Mouse (Mus musculus) heart, postnatal 10 days (tissue): ENCODE measurements around the gene Tenm3. TPM values are rescaled to one million over a fixed set of nuclear protein-coding genes. Genes with fewer than 3 reads are reported as not detected.
A peak's percentile ranks its signal among the peaks of the same experiment; 100 is the strongest.

Experiments used
- DNase-seq, 2 experiments: peaks; one replicate each; pipeline ENCODE4 v3.0.0; 2021
- intact Hi-C: fragments of 180-260 bp; cut with DNase I; formaldehyde crosslinking; loops from one replicate; pipeline ENCODE4 v1.15.1; 2025
- total RNA-seq, 2 experiments: library from RNA; stranded (reverse); gene quantifications; 2 replicates each; pipeline ENCODE4 v1.2.3; 2021

Gene Tenm3
- 1 to 10 TPM; 8.3 to 8.7 TPM for total RNA-seq

GRCm38 (mm10) chr8:48843931-48844285 lies at the start of gene Tenm3:
Gene Tenm3, minus strand, starts transcription at chr8:48843951.
- intact Hi-C loops = loop anchor here (5.0 to 10.0 kb wide), 2 partner anchors 152 to 289 kb away; no protein-coding TSS in a partner anchor
- DNase-seq = no peak

GRCm38 (mm10) chr8:48890216-48890765 lies 46.5 kb upstream of the Tenm3 start:
- intact Hi-C loops = no loop called here
- DNase-seq = no peak

- intact Hi-C loops = no loop called here
Measured at GRCm38 (mm10) chr8:48884270-48884669, 40.5 kb upstream of the Tenm3 start.

GRCm38 (mm10) chr8:48880585-48880984 lies 36.8 kb upstream of the Tenm3 start:
- intact Hi-C loops = no loop called here
- no peak for DNase-seq

More at GRCm38 (mm10) chr8:48884270-48884669, 40.5 kb upstream of the Tenm3 start:
- no peak for DNase-seq

- no peak for DNase-seq
- intact Hi-C loops = no loop called here
Measured at GRCm38 (mm10) chr8:48865972-48866371, 22.2 kb upstream of the Tenm3 start.

- intact Hi-C loops = no loop called here
- DNase-seq = no peak
Measured at GRCm38 (mm10) chr8:48865485-48865884, 21.7 kb upstream of the Tenm3 start.

- no peak for DNase-seq
- intact Hi-C loops = no loop called here
Measured at GRCm38 (mm10) chr8:48850223-48851010, 6.7 kb upstream of the Tenm3 start.

GRCm38 (mm10) chr8:48849091-48849616 lies 5.4 kb upstream of the Tenm3 start:
- intact Hi-C loops = loop anchor here (10.0 kb wide), 1 partner anchor 294 kb away; no protein-coding TSS in a partner anchor
- no peak for DNase-seq

- DNase-seq = no peak
- intact Hi-C loops = loop anchor here (5.0 to 10.0 kb wide), 2 partner anchors 153 to 290 kb away; no protein-coding TSS in a partner anchor
Measured at GRCm38 (mm10) chr8:48844961-48845360, 1.2 kb upstream of the Tenm3 start.

GRCm38 (mm10) chr8:48844370-48844905 lies 687 bp upstream of the Tenm3 start:
- intact Hi-C loops = loop anchor here (5.0 to 10.0 kb wide), 2 partner anchors 152 to 290 kb away; no protein-coding TSS in a partner anchor
- DNase-seq = peak; percentile 3 to 7

GRCm38 (mm10) chr8:48842991-48843930 lies 490 bp downstream of the Tenm3 start:
- intact Hi-C loops = loop anchor here (5.0 to 10.0 kb wide), 2 partner anchors 151 to 288 kb away; no protein-coding TSS in a partner anchor
- DNase-seq = peak; percentile 53 to 56

- intact Hi-C loops = loop anchor here (5.0 to 10.0 kb wide), 2 partner anchors 150 to 288 kb away; no protein-coding TSS in a partner anchor
Measured at GRCm38 (mm10) chr8:48842516-48842990, 1.2 kb downstream of the Tenm3 start.

GRCm38 (mm10) chr8:48842035-48842434 lies 1.7 kb downstream of the Tenm3 start:
- no peak for DNase-seq
- intact Hi-C loops = loop anchor here (5.0 to 10.0 kb wide), 2 partner anchors 150 to 287 kb away; no protein-coding TSS in a partner anchor

More at GRCm38 (mm10) chr8:48842516-48842990, 1.2 kb downstream of the Tenm3 start:
- peak in 1 of 2 experiments; percentile 37 for DNase-seq

GRCm38 (mm10) chr8:48835745-48836144 lies 8.0 kb downstream of the Tenm3 start:
- intact Hi-C loops = no loop called here
- no peak for DNase-seq

- intact Hi-C loops = no loop called here
- peak; percentile 31 to 37 for DNase-seq
Measured at GRCm38 (mm10) chr8:48827454-48827853, 16.3 kb downstream of the Tenm3 start.

- intact Hi-C loops = no loop called here
- no peak for DNase-seq
Measured at GRCm38 (mm10) chr8:48825666-48826065, 18.1 kb downstream of the Tenm3 start.

GRCm38 (mm10) chr8:48822291-48822690 lies 21.5 kb downstream of the Tenm3 start:
- intact Hi-C loops = no loop called here
- DNase-seq = no peak

GRCm38 (mm10) chr8:48819962-48820361 lies 23.8 kb downstream of the Tenm3 start:
- DNase-seq = no peak
- intact Hi-C loops = no loop called here

GRCm38 (mm10) chr8:48819348-48819747 lies 24.4 kb downstream of the Tenm3 start:
- intact Hi-C loops = no loop called here
- no peak for DNase-seq

- DNase-seq = peak in 1 of 2 experiments; percentile 9
Measured at GRCm38 (mm10) chr8:48816941-48817340, 26.8 kb downstream of the Tenm3 start.

More at GRCm38 (mm10) chr8:48816941-48817340, 26.8 kb downstream of the Tenm3 start:
- intact Hi-C loops = no loop called here
